Mouse (Mus musculus) G1E (cell line): Measurements from ENCODE around the gene Faap20. TPM values are rescaled to one million over a fixed set of nuclear protein-coding genes. Genes with fewer than 3 reads are reported as not detected.
A peak's percentile ranks its signal among the peaks of the same experiment; 100 is the strongest.

Experiments used
- ATAC-seq: 2 replicates; pipeline ENCODE4 v1.8.0; 2016; ENCODE audit warnings: mild to moderate bottlenecking; ENCODE audit not compliant: insufficient number of reproducible peaks, poor library complexity, low FRiP score, severe bottlenecking; ENCODE audit errors: extremely low read depth
- DNase-seq: peaks from one replicate; pipeline ENCODE4 v3.0.0; 2012; ENCODE audit warnings: low spot score
- H3K27me3 ChIP-seq: 2 replicates; pipeline ENCODE4 v1.6.1; 2012; ENCODE audit warnings: mild to moderate bottlenecking, low read length, inconsistent platforms; ENCODE audit not compliant: insufficient read depth
- H3K36me3 ChIP-seq: replicated peaks from 2 replicates; pipeline ENCODE3; 2012; ENCODE audit warnings: mild to moderate bottlenecking, inconsistent platforms
- H3K4me1 ChIP-seq: 2 replicates; pipeline ENCODE4 v1.6.1; 2012; ENCODE audit warnings: low read depth, low read length, inconsistent platforms, mixed read lengths; ENCODE audit not compliant: insufficient read depth
- H3K4me3 ChIP-seq: 2 replicates; pipeline ENCODE4 v1.5.1; 2012; ENCODE audit warnings: low read depth, mild to moderate bottlenecking, inconsistent platforms, low read length, moderate library complexity, mixed read lengths
- H3K9me3 ChIP-seq: replicated peaks from 2 replicates; pipeline ENCODE4 v1.6.1; 2012; ENCODE audit warnings: inconsistent platforms
- CTCF ChIP-seq: IDR thresholded peaks from 2 replicates; pipeline ENCODE4 v1.5.1; 2012; ENCODE audit warnings: low read depth, low read length, inconsistent platforms, mixed read lengths
- GATA1 ChIP-seq: IDR thresholded peaks from 2 replicates; pipeline ENCODE4 v1.6.1; 2012; ENCODE audit warnings: borderline replicate concordance, low read length, inconsistent platforms, mixed read lengths
- GATA2 ChIP-seq: IDR thresholded peaks from 2 replicates; pipeline ENCODE4 v1.6.1; 2012; ENCODE audit warnings: low read depth, low read length, inconsistent platforms, borderline replicate concordance
- POLR2AphosphoS5 ChIP-seq: IDR thresholded peaks from 2 replicates; pipeline ENCODE4 v1.6.1; 2012; ENCODE audit warnings: low read depth, low read length, inconsistent platforms; ENCODE audit not compliant: insufficient replicate concordance
- TAL1 ChIP-seq: conservative IDR thresholded peaks from 2 replicates; pipeline ENCODE4 v1.6.1; 2012; ENCODE audit warnings: low read depth, low read length, inconsistent platforms, mixed read lengths
- polyA plus RNA-seq: library from polyadenylated mRNA; stranded (reverse); fragments of >175 nt; gene quantifications from 2 replicates; pipeline ENCODE4 v1.2.3, GENCODE M21; 2012
- total RNA-seq, 2 experiments: library from RNA; stranded (forward) in 1 of 2; stranded (reverse) in 1 of 2; fragments of 200-1000 nt in 1 of 2; fragments of >200 nt in 1 of 2; fragmentation: Nextera tagmentation in 1 of 2; gene quantifications; 2 replicates each; pipeline ENCODE4 v1.2.3; 2014 to 2017

Gene Faap20
- total and polyA plus RNA-seq, 3 experiments, result 23.5 to 45.5 (median 24.9) TPM

DNA sequence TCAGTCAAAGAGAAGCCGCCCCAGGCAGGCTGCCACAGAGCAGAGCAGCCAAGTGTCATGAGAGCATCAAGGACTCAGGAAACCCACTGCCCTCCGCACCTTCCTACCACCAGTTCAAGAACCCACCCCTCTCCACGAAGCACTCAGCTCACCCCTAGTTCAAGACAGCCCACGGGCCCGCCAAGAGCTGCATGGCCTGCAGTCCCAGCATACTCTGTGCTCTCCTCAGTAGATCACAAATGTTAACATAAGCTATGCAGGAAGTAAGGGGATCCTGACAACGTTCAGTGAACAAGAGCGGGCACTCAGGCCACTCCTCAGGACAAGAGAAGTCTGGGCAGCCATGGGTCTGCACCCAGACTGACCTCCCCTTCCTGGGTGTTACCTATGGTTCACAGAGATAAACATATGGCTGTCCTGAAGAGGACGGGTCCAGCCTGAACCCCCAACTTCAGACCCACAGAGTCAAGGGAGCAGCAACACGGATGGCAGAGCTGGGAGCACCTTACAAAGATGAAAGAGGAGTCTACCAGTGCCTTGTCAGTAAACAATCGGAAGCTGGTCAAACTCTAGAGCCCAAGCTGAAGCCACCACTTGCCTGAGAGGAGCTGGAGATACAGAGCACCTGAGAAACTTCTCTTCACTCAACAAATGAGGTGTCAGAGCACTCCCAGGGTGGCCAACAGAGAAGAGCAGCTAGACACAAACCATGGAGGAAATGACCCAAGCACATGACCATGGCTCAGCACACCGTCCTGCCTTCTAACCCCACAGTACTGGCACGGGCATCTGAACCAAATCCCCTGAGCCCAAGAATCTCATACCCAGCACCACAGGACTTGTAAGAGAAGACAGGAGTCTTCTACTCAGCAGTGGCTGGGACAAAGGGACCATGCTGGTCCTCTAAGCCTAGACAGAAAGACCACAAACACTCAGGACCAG, 30.1 kb upstream of the Faap20 start:
- Histone ChIP-seq H3K36me3 (peaks cover 63% of the 10 kb centered on the region), H3K27me3 (peaks cover 20% of the 10 kb centered on the region), H3K4me1 (peaks cover 77% of the 10 kb centered on the region), H3K4me3 (no peak overlapping the region; the same call in 1 of the 2 replicates), H3K9me3 (no peaks in the 10 kb centered on the region)
- TF ChIP-seq GATA2 (no peak), POLR2AphosphoS5 (no peak), CTCF (no peak)
- DNase-seq, result no peak
- ATAC-seq, result no peak

DNA sequence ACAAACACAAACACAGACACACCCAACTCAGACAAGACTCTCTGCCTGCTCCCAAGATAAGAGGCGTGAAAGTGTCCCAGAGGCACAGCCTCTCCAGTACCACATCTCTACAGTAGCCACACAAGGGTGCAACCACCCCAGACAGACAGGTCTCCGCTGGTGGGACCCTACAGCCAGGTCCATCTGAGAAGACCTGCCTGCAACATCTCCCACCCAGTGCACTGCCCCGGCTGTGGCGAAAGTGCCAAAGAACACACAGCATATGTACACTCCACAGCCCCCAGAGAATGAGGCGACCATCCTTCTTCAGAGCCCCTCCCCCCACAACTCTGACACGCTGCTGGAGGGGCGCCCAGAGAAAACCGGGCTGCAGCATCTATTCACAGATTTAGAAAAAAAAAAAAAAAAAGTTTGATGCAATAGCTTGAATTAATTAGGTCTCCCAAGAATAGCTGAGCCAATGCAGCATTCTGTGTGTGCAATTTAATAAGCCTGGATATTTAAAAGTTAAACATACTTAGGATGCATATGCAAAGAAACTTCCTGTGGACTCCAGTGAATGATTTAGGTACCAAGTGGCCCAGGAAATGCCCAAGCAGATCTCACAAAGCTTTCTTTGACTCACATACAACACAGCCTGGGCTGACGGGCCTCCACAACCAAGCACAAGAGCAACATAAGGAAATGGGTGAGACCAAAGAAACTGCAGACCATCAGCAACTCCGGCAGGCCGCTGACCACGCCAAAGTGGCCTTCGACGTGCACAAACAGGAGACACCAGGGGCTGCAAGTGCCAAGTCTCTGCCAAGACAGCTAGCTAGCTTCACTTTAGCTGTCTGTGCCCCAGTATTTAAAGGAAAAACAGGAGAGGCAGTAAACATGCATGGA, 29.1 kb upstream of the Faap20 start:
- H3K4me3 ChIP-seq, result peak overlapping the region; percentile 79

GRCm38 (mm10) chr4:155221106-155221505, 28.5 kb upstream of the Faap20 start:
- no peaks in the 10 kb centered on the region for H3K9me3 ChIP-seq
- peak overlapping the region; percentile 79 for H3K4me3 ChIP-seq
- peaks cover 27% of the 10 kb centered on the region for H3K27me3 ChIP-seq
- TF ChIP-seq TAL1, result no peak
- no peak for TF ChIP-seq GATA2
- TF ChIP-seq CTCF, result no peak
- no peak for TF ChIP-seq POLR2AphosphoS5
- TF ChIP-seq GATA1, result no peak
- H3K36me3 ChIP-seq, result peaks cover 48% of the 10 kb centered on the region
- DNase-seq (no peak), ATAC-seq (no peak)
- peaks cover 82% of the 10 kb centered on the region for H3K4me1 ChIP-seq

More for the DNA sequence above, 29.1 kb upstream of the Faap20 start:
- peaks cover 54% of the 10 kb centered on the region for H3K36me3 ChIP-seq
- DNase-seq (no peak), ATAC-seq (no peak)
- TF ChIP-seq GATA2, result no peak
- TF ChIP-seq CTCF, result no peak
- no peak for TF ChIP-seq POLR2AphosphoS5
- no peak for TF ChIP-seq GATA1
- no peak for TF ChIP-seq TAL1
- H3K9me3 ChIP-seq, result no peaks in the 10 kb centered on the region
- H3K27me3 ChIP-seq, result peaks cover 22% of the 10 kb centered on the region
- H3K4me1 ChIP-seq, result peaks cover 82% of the 10 kb centered on the region

DNA sequence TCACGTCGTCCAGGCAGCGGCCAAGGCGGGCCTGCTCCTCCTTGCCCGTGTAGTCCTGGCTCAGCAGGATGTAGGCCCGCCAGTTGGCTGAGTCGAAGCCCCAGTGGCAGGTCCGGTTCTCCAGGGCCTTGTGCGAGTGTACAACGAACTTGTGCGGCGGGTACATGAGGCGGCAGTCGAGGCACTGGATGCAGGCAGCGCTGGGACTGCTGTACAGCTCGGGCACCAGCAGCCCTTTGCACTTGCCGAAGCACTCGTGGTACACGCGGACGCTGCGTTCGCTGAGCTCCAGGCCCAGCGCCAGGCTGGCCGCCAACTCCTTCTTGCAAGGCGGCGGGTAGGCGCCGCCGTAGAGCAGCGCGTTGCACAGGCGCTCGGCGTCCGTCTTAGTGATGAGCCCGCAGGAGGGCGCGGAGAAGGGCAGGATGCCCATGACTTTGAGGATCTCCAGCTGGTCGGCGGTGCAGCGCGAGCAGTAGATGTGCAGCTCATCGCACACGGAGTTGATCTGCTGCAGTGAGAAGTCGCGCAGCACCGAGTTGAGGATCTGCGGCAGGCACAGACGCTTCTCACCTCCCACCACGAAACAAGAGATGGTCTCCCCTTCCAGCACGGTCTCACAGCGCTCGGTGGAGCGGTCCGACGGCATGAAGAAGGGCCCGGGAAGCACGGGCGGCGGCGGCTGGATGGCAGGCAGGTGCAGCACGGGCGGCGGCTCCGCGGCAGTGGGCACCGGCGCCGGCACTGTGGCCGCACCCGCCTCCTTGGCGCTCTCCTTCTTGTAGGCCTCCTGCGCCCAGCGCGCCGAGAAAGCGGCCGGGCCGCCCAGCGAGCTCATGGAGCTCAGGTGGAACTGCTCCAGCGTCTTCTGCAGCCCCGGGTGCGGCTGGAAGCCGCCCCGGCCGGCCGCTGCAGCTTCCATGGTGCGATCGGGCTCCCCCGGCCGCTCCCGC, 27.7 kb upstream of the Faap20 start:
- peak; percentile 39 for DNase-seq

GRCm38 (mm10) chr4:155222552-155222840, 27.1 kb upstream of the Faap20 start, which contains the start of gene Ski:
Gene Ski, minus strand, starts transcription at chr4:155222592.
- Histone ChIP-seq H3K4me1 (peaks cover 74% of the 10 kb centered on the region), H3K9me3 (no peaks in the 10 kb centered on the region), H3K36me3 (peaks cover 34% of the 10 kb centered on the region), H3K4me3 (peak within 1 kb of the TSS; percentile 79), H3K27me3 (peaks cover 39% of the 10 kb centered on the region)
- ATAC-seq (no peak), DNase-seq (no peak)
- no peak for TF ChIP-seq CTCF
- TF ChIP-seq GATA2, result no peak
- TF ChIP-seq GATA1, result no peak
- TF ChIP-seq TAL1, result no peak
- TF ChIP-seq POLR2AphosphoS5, result no peak

More for the DNA sequence above, 27.7 kb upstream of the Faap20 start:
- Histone ChIP-seq H3K27me3 (peaks cover 33% of the 10 kb centered on the region), H3K4me1 (peaks cover 75% of the 10 kb centered on the region), H3K9me3 (no peaks in the 10 kb centered on the region), H3K4me3 (peak overlapping the region; percentile 79), H3K36me3 (peaks cover 40% of the 10 kb centered on the region)
- no peak for ATAC-seq
- TF ChIP-seq POLR2AphosphoS5 (no peak), GATA1 (no peak), TAL1 (no peak), GATA2 (no peak)
